Mouse (Mus musculus): Measurements from ENCODE around the gene Flvcr1. TPM values are rescaled to one million over a fixed set of nuclear protein-coding genes. Genes with fewer than 3 reads are reported as not detected.
A peak's percentile ranks its signal among the peaks of the same experiment; 100 is the strongest.

The Flvcr1 gene
- polyA plus RNA-seq, 1 experiment from 2014 or later, result 9.7 TPM

DNA sequence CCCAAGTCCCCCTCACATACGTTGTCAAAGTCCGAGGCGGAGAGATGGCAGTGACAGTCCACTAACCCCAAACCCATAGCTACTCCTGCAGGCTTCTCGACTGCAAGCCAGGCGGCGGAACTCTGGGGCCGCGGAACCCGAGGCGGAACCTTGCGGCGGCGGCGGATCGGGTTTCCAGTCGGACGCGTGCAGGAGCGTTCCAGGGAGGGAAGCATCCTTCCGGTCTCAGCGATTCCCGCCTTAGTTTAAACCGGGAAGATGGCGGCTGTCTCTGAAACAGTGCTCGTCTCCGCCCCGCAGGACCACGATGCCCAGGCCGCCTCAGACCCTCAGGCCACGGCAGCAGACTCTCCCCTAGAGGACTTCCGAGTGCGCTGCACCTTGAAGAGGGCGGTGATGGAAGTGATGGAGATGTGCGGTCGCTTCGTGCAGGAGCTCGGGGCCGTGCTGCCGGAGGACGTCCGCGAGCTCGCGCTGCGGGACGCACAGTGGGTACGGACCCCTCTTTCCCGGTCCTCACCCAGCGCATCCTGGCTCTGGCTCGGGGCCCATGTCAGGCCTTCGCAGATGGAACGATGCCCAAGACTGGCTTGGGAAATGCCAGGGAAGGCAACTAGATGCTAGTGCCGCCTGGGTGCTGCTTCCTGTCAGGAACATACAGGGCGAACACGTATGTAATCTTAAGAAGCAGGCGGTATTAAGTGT is 37.0 kb upstream of the Flvcr1 start, which contains the start of the genes Tatdn3 and Nsl1:
Tatdn3 (minus strand) TSS at position 152 of the 705 bp plus-strand sequence.
Nsl1 (plus strand) TSS at position 232 of the 705 bp plus-strand sequence.
- under 1% methylated on average over 56 of the region's 56 CpGs for WGBS
- Histone ChIP-seq H3K9ac (replicated peaks) (peak within 1 kb of the TSS; percentile 76), H3K27ac (replicated peaks) (0 out of 2 replicates have a peak within 1 kb of the TSS, but pooled peaks have one; percentile 54), H3K4me1 (peaks cover 17% of the 10 kb centered on the region), H3K4me3 (peak within 1 kb of the TSS; percentile 70), H3K36me3 (peaks cover 21% of the 10 kb centered on the region), H3K9me3 (no peaks in the 10 kb centered on the region), H3K27me3 (no peaks in the 10 kb centered on the region), H3K4me2 (replicated peaks) (peak within 1 kb of the TSS; percentile 84)
- ATAC-seq (ENCODE audit: low FRiP score, low read depth), result peak; percentile 93

DNA sequence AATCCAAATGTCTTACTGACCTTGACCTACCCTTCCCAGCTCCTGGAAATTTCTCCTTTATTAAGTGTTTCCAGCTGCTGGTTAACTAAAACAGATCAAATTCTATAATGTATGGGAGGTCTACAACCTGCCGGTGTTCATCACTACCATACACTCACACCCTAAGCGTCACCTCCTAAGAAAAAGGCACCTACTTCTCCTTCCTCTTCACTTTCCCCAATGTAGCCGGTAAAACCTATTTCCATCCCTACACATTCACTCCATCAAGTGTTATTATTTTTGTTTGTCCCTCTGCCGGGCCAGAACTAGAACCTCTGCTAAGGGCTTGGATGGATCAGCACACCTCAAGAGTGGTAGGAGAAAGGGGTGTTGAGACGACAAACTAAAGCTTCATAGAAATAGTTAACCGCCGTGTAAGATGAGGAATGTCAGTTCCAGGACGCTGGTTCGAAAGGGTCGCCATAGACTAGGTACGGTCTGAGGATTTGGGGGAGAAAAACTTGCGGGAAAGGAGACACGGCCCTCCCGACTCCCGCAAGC is 36.4 kb upstream of the Flvcr1 start:
- 6% methylated on average over 15 of the region's 15 CpGs for WGBS
- ATAC-seq (ENCODE audit: low FRiP score, low read depth), result no peak; the same call in 1 of the 2 replicates
- Histone ChIP-seq H3K4me1 (peaks cover 17% of the 10 kb centered on the region), H3K27me3 (no peaks in the 10 kb centered on the region), H3K4me3 (peak overlapping the region; percentile 70), H3K27ac (replicated peaks) (0 out of 2 replicates have a peak overlapping the region, but pooled peaks have one; percentile 54), H3K36me3 (peaks cover 18% of the 10 kb centered on the region), H3K9me3 (no peaks in the 10 kb centered on the region), H3K9ac (replicated peaks) (peak overlapping the region; percentile 75), H3K4me2 (replicated peaks) (peak overlapping the region; percentile 84)

DNA sequence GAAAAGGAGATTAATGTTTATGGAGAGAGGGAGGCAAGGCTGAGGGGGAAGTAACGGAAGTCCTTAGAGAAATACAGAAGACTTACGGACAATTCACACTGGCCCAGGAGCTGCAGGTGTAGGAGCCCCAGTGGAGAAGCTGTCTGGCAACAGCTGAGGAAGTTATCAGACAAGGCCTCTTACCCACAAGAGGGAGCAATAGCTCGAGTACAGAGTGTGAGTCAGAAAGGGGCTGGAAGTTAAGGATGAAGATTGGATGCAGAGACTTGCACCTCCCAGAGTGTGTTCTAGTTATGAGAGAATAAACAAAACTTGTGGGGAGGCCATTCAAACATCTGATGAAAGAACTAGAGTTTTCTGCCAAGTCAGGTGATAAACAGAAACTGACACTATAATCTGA is 31.5 kb upstream of the Flvcr1 start:
- Histone ChIP-seq H3K4me1 (peaks cover 7% of the 10 kb centered on the region), H3K9me3 (no peaks in the 10 kb centered on the region), H3K4me3 (no peak overlapping the region), H3K27ac (replicated peaks) (no peak overlapping the region), H3K27me3 (no peaks in the 10 kb centered on the region), H3K9ac (replicated peaks) (no peak overlapping the region), H3K4me2 (replicated peaks) (no peak overlapping the region), H3K36me3 (no peaks in the 10 kb centered on the region)
- WGBS, result 69% methylated on average over 3 of the region's 3 CpGs
- ATAC-seq (ENCODE audit: low FRiP score, low read depth), result no peak

DNA sequence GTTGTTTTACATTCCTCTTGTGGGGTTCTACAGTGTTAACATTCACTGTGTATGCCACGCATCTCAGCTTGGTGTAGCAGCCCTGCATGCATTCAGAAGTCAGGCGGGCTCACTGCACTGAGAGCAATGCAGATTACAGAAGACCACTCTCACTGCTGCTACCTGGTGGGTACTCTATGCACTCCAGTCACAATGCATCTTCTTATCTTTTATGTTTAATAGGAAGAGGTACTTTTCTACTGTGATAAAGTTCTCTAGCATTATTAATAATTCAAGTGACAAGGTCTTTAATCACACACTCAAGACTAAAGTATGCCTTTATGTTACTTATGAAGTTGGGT is 29.5 kb upstream of the Flvcr1 start:
- WGBS, result 57% methylated on average over 2 of the region's 2 CpGs
- Histone ChIP-seq H3K36me3 (no peaks in the 10 kb centered on the region), H3K4me1 (no peaks in the 10 kb centered on the region), H3K4me3 (no peak overlapping the region), H3K9ac (replicated peaks) (no peak overlapping the region), H3K27me3 (no peaks in the 10 kb centered on the region), H3K27ac (replicated peaks) (no peak overlapping the region), H3K9me3 (no peaks in the 10 kb centered on the region), H3K4me2 (replicated peaks) (no peak overlapping the region)
- ATAC-seq (ENCODE audit: low FRiP score, low read depth), result no peak

DNA sequence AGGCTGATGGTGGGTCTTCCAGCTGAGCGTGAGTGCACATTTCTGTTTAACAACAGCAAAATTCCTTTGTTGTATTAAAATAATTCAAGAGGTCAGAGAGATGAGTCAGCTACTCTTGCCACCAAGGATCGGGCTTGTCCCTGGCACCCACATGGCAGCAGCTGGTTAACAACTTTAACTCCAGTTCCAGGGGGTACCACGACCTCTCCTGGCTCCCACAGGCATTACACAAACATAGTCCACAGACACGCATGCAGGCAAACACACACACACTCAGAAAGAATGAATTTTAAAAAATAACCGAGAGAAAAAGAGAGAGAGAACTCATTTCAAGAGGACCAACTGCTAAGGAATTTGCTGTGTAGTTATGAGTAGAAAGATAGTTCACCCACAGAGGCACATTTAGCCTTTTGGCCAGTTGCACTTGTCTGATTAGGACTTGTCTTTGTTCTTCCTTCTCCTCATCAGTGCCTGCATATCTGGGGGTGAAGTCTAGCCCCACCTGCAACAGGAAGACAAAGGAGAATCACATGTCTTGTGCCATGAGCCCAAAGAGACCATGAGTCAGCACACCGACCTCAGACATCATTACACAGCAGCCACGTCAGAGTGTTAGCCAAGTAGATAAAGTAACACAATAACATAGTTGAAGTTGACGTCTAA is 29.0 kb upstream of the Flvcr1 start:
- Histone ChIP-seq H3K4me3 (no peak overlapping the region), H3K4me1 (no peaks in the 10 kb centered on the region), H3K9me3 (no peaks in the 10 kb centered on the region), H3K4me2 (replicated peaks) (no peak overlapping the region), H3K36me3 (no peaks in the 10 kb centered on the region), H3K9ac (replicated peaks) (no peak overlapping the region), H3K27ac (replicated peaks) (no peak overlapping the region), H3K27me3 (no peaks in the 10 kb centered on the region)
- WGBS, result 72% methylated on average over 8 of the region's 8 CpGs
- no peak for ATAC-seq (ENCODE audit: low FRiP score, low read depth)

DNA sequence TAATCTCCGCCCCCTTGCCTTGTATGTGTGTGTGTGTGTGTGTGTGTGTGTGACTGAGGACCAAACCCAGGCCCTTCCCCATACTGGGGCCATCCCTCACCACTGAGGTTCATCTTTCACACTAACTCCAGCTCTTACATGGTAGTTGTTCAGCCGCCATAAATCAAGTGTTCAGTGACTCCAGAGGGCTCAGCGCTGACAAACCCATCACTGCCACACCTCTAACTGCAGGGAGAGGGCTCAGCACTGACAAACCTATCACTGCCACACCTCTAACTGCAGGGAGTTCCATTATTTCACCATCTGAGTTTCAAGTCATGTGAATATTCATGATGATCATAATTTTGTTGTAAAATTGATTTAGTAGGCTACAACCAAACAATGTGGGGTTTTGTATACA is 27.6 kb upstream of the Flvcr1 start:
- Histone ChIP-seq H3K27ac (replicated peaks) (no peak overlapping the region), H3K9me3 (no peaks in the 10 kb centered on the region), H3K27me3 (no peaks in the 10 kb centered on the region), H3K4me2 (replicated peaks) (no peak overlapping the region), H3K9ac (replicated peaks) (no peak overlapping the region), H3K36me3 (no peaks in the 10 kb centered on the region), H3K4me1 (no peaks in the 10 kb centered on the region), H3K4me3 (no peak overlapping the region)
- WGBS, result 87% methylated on average over 3 of the region's 3 CpGs
- ATAC-seq (ENCODE audit: low FRiP score, low read depth), result no peak

DNA sequence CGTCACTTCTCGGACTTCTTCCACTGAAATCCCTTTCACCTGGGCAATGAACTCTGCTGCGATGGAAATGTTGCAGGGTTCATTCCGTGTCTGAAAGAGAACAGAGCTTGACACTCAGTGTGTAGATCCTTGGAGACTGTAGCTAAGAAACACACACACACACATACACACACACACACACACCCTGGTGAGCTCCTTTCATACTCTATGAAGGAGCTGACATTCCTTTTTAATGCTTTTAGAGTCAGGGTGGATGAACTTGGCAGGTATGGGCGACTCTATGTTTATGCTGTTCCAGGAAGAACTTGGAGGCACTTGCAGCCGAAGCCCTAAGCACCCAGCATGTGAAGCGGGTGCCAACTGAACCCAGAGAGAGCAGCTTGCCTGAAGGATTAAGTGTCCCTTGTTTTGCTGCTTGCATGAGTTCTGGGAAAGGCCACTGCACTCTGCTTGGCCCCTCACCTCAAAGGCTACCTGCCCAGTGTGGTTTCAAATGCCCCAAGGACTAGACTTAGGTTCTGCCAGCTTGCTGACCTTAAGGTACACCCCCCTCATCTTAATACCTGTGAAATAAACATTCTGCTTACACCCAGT is 20.4 kb upstream of the Flvcr1 start:
- Histone ChIP-seq H3K36me3 (no peaks in the 10 kb centered on the region), H3K4me1 (no peaks in the 10 kb centered on the region), H3K27me3 (no peaks in the 10 kb centered on the region), H3K27ac (replicated peaks) (no peak overlapping the region), H3K9me3 (no peaks in the 10 kb centered on the region), H3K9ac (replicated peaks) (no peak overlapping the region), H3K4me2 (replicated peaks) (no peak overlapping the region), H3K4me3 (no peak overlapping the region)
- WGBS, result 64% methylated on average over 7 of the region's 7 CpGs
- no peak for ATAC-seq (ENCODE audit: low FRiP score, low read depth)

DNA sequence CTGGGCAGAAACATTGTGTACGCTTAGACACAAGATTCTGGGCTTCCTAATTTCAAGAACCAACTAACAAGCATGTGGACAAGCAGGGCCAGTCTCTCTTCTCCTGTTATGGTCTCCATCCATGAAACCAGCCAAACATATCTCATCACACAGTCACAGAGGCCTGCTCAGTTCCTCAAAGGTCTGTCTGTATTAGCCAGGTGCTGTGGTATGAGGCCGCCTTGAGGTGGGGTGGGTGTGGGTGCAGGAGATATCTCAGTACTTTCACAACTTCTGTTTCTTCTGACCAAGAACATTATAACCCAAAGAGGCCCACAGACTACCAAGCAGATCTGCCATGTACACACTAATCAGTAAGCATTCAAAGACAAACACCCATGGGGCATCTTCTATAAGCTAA is 19.3 kb upstream of the Flvcr1 start:
- 95% methylated on average over 2 of the region's 2 CpGs for whole genome bisulfite sequencing
- Histone ChIP-seq H3K27me3 (no peaks in the 10 kb centered on the region), H3K9ac (replicated peaks) (no peak overlapping the region), H3K4me3 (no peak overlapping the region), H3K9me3 (no peaks in the 10 kb centered on the region), H3K36me3 (no peaks in the 10 kb centered on the region), H3K4me2 (replicated peaks) (no peak overlapping the region), H3K4me1 (no peaks in the 10 kb centered on the region), H3K27ac (replicated peaks) (no peak overlapping the region)
- no peak for ATAC-seq (ENCODE audit: low FRiP score, low read depth)

DNA sequence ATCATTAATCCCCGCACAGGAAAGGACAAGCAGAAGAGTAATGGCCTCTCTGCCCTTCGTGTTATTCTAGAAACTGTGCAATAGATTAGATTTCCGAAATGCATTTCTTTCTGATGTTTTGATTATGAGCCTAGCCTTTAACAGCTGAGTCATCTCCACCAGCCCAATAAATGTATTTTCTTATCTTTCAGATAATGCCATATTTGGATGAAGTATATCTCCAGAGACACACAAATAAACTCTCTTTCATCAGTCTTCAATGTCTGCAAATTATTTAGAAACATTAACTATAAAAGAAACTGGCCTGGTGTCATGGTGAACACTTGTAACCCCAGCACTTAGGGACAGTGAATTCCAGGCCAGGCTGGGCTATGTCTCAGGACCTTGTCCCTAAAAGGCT is 16.7 kb upstream of the Flvcr1 start:
- ATAC-seq (ENCODE audit: low FRiP score, low read depth), result no peak
- Histone ChIP-seq H3K27ac (replicated peaks) (no peak overlapping the region), H3K27me3 (no peaks in the 10 kb centered on the region), H3K9me3 (no peaks in the 10 kb centered on the region), H3K9ac (replicated peaks) (no peak overlapping the region), H3K4me3 (no peak overlapping the region), H3K36me3 (no peaks in the 10 kb centered on the region), H3K4me2 (replicated peaks) (no peak overlapping the region), H3K4me1 (no peaks in the 10 kb centered on the region)
- WGBS, result 88% methylated on average over 3 of the region's 3 CpGs

DNA sequence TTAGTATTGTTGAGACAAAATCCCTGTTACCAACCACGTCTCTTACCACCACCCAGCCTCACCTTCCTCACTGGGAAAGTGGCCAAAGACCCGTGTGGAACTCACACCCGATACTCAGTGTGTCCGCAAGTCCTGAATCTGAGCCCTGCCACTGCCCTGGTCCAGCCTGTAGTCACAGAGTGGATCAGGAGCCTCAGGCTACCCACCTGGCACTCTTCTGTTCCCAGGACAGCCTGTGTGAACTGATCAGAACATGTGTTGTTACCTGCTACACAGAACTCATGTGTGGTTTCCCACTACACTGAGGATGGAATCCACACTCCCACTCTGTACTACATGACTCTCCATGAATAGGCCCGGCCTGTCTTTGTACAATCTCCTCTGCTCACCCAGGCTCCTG is 16.1 kb upstream of the Flvcr1 start:
- Histone ChIP-seq H3K36me3 (no peaks in the 10 kb centered on the region), H3K27ac (replicated peaks) (no peak overlapping the region), H3K27me3 (no peaks in the 10 kb centered on the region), H3K4me3 (no peak overlapping the region), H3K4me2 (replicated peaks) (no peak overlapping the region), H3K9ac (replicated peaks) (no peak overlapping the region), H3K9me3 (no peaks in the 10 kb centered on the region), H3K4me1 (no peaks in the 10 kb centered on the region)
- 87% methylated on average over 5 of the region's 5 CpGs for WGBS
- no peak for ATAC-seq (ENCODE audit: low FRiP score, low read depth)

DNA sequence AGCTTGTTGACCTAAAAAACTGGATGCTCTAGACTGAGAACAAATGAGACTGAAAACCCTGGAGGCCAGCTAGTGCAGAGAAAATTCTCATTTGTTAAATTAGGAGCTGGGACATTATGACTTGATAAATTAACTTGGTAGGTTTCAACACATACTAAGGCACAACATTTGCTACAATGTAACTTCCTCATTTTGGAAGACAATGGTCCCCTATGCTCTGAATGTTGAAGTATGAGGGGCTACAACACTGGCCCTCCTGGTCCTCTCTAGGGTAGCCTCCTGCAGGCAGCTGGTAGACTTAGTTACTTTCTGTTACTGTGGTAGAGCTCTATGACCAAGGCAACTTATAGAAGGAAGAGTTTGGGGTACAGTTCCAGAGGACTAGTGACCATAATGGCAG is 15.4 kb upstream of the Flvcr1 start:
- Histone ChIP-seq H3K9me3 (no peaks in the 10 kb centered on the region), H3K4me3 (no peak overlapping the region), H3K9ac (replicated peaks) (no peak overlapping the region), H3K27me3 (no peaks in the 10 kb centered on the region), H3K36me3 (no peaks in the 10 kb centered on the region), H3K4me1 (no peaks in the 10 kb centered on the region; the same call in 1 of the 2 replicates), H3K27ac (replicated peaks) (no peak overlapping the region), H3K4me2 (replicated peaks) (no peak overlapping the region)
- ATAC-seq (ENCODE audit: low FRiP score, low read depth), result no peak

DNA sequence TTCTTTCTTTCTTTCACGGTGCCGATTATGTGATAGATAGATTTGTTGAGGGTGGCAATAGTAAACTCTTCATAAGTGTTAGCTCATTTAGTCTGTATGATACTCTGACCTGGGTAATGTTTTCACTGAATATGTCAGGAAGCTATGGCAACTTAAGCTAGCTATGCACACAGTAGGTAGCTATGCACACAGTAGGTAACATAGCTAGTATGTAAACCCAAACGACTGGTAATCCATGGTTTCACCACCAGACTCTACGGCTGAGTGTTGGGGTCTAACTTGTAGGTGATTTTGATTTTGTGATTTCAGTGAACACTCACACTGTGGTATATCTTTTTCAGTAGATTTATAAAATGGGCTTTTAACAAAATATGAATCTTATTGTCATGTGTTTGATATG is 12.0 kb upstream of the Flvcr1 start:
- no peak overlapping the region for H3K27ac ChIP-seq (replicated peaks)
- H3K9me3 ChIP-seq, result no peaks in the 10 kb centered on the region
- WGBS, result 95% methylated on average over 4 of the region's 4 CpGs
- H3K4me2 ChIP-seq (replicated peaks), result no peak overlapping the region
- no peak overlapping the region for H3K4me3 ChIP-seq
- no peak for ATAC-seq (ENCODE audit: low FRiP score, low read depth)
- no peaks in the 10 kb centered on the region; the same call in 1 of the 2 replicates for H3K4me1 ChIP-seq
- H3K36me3 ChIP-seq, result no peaks in the 10 kb centered on the region
- H3K9ac ChIP-seq (replicated peaks), result no peak overlapping the region
- no peaks in the 10 kb centered on the region for H3K27me3 ChIP-seq

Data from midbrain, embryonic 12.5 days (tissue).